Mouse (Mus musculus) heart, postnatal 10 days (tissue): ENCODE results near the gene Nuak1. TPM values are rescaled to one million over a fixed set of nuclear protein-coding genes. Genes with fewer than 3 reads are reported as not detected.

Source experiments
- DNase-seq, 2 experiments: peaks; one replicate each; pipeline ENCODE4 v3.0.0; 2021
- intact Hi-C: fragments of 180-260 bp; cut with DNase I; formaldehyde crosslinking; loops from one replicate; pipeline ENCODE4 v1.15.1; 2025
- total RNA-seq, 2 experiments: library from RNA; stranded (reverse); gene quantifications; 2 replicates each; pipeline ENCODE4 v1.2.3; 2021

Nuak1 gene
- total RNA-seq, 2 experiments from 2014 or later: 25.3 to 33.0 TPM

GRCm38 (mm10) chr10:84412326-84412962 lies 28.0 kb downstream of the Nuak1 start:
- intact Hi-C loops: no loop called here
- DNase-seq: no peak

- peak; percentile 51 to 66 for DNase-seq
- intact Hi-C loops: no loop called here
These were observed 29.0 kb downstream of the Nuak1 start for GRCm38 (mm10) chr10:84411122-84412105.

GRCm38 (mm10) chr10:84408965-84409660 lies 31.3 kb downstream of the Nuak1 start:
- intact Hi-C loops: no loop called here
- peak; percentile 77 to 85 for DNase-seq

- DNase-seq: no peak
- intact Hi-C loops: no loop called here
These were observed 35.1 kb downstream of the Nuak1 start for GRCm38 (mm10) chr10:84405135-84405776.

- DNase-seq: peak in 1 of 2 experiments; percentile 56
- intact Hi-C loops: no loop called here
These were observed 38.5 kb downstream of the Nuak1 start for GRCm38 (mm10) chr10:84401907-84402371.

GRCm38 (mm10) chr10:84401189-84401588 lies 39.2 kb downstream of the Nuak1 start:
- intact Hi-C loops: no loop called here
- DNase-seq: no peak

GRCm38 (mm10) chr10:84400037-84400681 lies 40.2 kb downstream of the Nuak1 start:
- intact Hi-C loops: no loop called here

GRCm38 (mm10) chr10:84397276-84397675 lies 43.1 kb downstream of the Nuak1 start:
- DNase-seq: peak in 1 of 2 experiments; percentile 54
- intact Hi-C loops: no loop called here

More at GRCm38 (mm10) chr10:84400037-84400681, 40.2 kb downstream of the Nuak1 start:
- no peak for DNase-seq

GRCm38 (mm10) chr10:84395885-84396659 lies 44.3 kb downstream of the Nuak1 start:
- DNase-seq: peak; percentile 82 to 86
- intact Hi-C loops: no loop called here

GRCm38 (mm10) chr10:84395259-84395658 lies 45.1 kb downstream of the Nuak1 start:
- intact Hi-C loops: no loop called here

GRCm38 (mm10) chr10:84393881-84394280 lies 46.5 kb downstream of the Nuak1 start:
- no peak for DNase-seq
- intact Hi-C loops: no loop called here

More at GRCm38 (mm10) chr10:84395259-84395658, 45.1 kb downstream of the Nuak1 start:
- DNase-seq: no peak

- no peak for DNase-seq
- intact Hi-C loops: no loop called here
These were observed 47.0 kb downstream of the Nuak1 start for GRCm38 (mm10) chr10:84393405-84393804.

- DNase-seq: peak in 1 of 2 experiments; percentile 42
- intact Hi-C loops: no loop called here
These were observed 47.7 kb downstream of the Nuak1 start for GRCm38 (mm10) chr10:84392723-84393081.

- no peak for DNase-seq
- intact Hi-C loops: no loop called here
These were observed 48.2 kb downstream of the Nuak1 start for GRCm38 (mm10) chr10:84392027-84392722.

GRCm38 (mm10) chr10:84389707-84390106 lies 50.7 kb downstream of the Nuak1 start:
- no peak for DNase-seq
- intact Hi-C loops: loop anchor here (2.0 to 5.0 kb wide), 2 partner anchors 49 to 157 kb away; no protein-coding TSS in a partner anchor

GRCm38 (mm10) chr10:84388357-84389141 lies 51.8 kb downstream of the Nuak1 start:
- intact Hi-C loops: loop anchor here (2.0 to 5.0 kb wide), 2 partner anchors 50 to 156 kb away; no protein-coding TSS in a partner anchor
- peak; percentile 82 to 85 for DNase-seq

GRCm38 (mm10) chr10:84387338-84387737 lies 53.1 kb downstream of the Nuak1 start:
- DNase-seq: peak in 1 of 2 experiments; percentile 45
- intact Hi-C loops: loop anchor here (5.0 kb wide), 1 partner anchor 155 kb away; no protein-coding TSS in a partner anchor
